Mouse (Mus musculus): ENCODE data around the gene Srxn1.

The Srxn1 gene

GRCm38 (mm10) chr2:152119228-152119865 is 14.0 kb downstream of the Srxn1 start:
- no peak for DNase-seq (ENCODE audit: low spot score in 2 of 2)

DNA sequence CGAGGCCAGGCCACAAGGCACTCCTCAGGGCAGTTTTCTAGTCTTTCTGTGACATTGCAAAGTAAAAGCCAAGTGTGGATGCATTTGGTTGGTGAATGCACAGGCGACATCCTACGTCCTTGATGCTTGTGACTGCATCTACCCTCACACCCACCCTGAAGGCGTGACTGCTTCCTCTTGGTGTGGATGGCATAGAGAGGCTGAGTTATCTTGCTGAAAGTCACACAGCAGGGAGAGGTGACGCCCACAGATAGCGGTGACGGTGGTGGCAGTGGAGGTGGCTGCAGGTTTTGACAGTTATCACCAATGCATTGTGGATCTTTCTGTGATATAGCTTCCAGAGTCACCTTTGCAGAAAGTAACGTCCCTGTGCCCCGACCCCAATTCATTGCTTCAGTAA is 17.6 kb downstream of the Srxn1 start:
- peak in 1 of 2 experiments; percentile 49 for DNase-seq (ENCODE audit: low spot score in 2 of 2)

DNA sequence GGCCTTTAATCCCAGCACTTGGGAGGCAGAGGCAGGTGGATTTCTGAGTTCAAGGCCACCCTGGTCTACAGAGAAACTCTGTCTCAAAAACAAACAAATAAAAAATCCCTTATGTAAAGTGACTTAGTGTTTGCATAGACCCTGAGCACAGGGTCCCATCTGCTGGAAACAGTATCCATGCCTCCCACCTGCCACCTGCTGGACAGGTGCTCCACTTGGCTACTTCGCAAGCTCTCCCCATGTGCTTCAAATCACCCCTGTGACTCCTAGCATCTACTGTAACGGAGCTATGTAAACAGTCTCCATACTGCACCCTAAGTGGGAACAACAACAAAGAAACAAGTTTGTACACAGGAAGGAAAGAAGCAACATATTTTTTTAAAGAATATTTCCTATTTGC is 23.3 kb downstream of the Srxn1 start:
- no peak for DNase-seq (ENCODE audit: low spot score in 2 of 2)

DNA sequence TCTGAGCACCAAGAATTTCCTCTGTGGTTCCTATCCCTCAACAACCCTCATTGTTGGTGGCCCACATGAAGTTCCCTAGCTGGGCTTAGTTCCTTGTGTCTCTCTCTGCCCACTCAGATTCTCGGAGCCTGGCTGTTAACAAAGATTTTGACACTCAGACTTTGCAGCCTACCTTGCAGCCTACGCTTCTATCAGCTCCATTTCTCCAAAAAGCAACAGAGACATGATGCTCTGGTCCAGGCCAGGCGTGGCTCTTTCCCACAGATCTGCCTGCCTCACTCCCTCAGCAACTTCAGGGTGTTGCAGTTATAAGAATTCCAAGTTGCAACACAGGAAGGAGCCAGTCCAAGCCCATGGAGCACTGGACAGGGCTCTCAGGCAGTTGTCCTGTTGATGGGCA is 24.5 kb downstream of the Srxn1 start:
- peak; percentile 65 to 72 for DNase-seq (ENCODE audit: low spot score in 2 of 2)

DNA sequence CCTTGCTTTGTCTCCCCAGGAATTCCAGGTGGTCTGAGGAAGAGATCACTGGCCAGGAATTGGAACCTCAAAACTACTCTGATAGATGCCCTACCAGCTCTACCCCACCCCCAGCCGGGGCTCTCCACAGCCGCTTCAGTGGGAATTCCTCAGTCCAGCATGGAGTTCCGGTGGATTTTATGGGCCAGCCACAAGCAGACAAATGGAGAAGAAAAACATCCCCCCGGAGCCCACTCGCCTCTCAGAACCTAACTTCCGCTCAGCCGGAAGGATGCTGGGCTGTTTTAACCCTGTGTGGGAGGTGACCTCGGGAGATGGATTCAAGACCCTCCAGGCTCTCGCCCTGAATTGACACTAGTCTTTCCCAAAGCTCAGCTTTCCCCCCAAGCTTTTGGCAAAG is 26.7 kb downstream of the Srxn1 start:
- no peak for DNase-seq (ENCODE audit: low spot score in 2 of 2)

DNA sequence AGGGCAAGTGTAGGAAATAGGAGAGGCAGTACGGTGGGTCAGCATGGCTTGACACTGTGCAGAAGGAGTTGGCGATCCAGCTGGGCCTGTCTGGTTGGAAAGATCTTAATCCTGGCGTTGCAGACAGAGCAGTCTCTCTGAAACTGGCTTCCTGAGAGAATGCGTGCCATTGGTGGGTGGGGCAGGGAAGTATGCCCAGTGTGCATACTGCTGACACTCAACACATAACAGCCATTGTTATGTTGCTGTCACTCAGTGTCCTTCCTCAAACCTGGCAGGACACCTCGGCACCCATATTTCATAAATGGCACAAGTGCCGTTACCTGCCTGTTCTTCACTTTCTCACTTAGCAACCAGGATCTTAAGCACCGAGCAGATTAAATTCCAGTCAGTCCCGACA is 27.4 kb downstream of the Srxn1 start:
- no peak for DNase-seq (ENCODE audit: low spot score in 2 of 2)

- DNase-seq (ENCODE audit: low spot score in 2 of 2): peak in 1 of 2 experiments; percentile 49
Measured at GRCm38 (mm10) chr2:152139191-152139987, 34.1 kb downstream of the Srxn1 start.

- no peak for DNase-seq (ENCODE audit: low spot score in 2 of 2)
Measured at GRCm38 (mm10) chr2:152140941-152141340, 35.6 kb downstream of the Srxn1 start.

GRCm38 (mm10) chr2:152141491-152141890 is 36.2 kb downstream of the Srxn1 start:
- no peak for DNase-seq (ENCODE audit: low spot score in 2 of 2)

DNA sequence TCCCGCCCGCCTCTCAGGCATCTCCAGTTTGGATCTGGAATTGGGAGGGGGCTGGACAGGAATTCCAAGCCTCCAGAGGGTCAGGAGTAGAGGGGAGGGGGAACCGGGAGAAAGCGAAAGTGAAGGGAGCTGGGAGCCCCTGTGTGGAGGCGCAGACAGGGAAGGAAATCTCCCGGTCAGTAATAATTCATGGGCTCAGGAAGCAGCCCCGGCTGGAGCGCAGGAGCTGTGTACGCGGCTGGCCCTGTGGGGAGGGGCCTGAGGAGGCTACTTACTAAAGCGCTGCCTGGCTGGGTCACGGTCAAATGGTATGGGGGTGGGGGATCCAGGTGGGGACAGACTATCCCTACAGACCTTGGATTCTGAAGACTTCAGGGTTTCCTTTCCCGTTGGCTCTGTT is 36.7 kb downstream of the Srxn1 start:
- no peak for DNase-seq (ENCODE audit: low spot score in 2 of 2)

DNA sequence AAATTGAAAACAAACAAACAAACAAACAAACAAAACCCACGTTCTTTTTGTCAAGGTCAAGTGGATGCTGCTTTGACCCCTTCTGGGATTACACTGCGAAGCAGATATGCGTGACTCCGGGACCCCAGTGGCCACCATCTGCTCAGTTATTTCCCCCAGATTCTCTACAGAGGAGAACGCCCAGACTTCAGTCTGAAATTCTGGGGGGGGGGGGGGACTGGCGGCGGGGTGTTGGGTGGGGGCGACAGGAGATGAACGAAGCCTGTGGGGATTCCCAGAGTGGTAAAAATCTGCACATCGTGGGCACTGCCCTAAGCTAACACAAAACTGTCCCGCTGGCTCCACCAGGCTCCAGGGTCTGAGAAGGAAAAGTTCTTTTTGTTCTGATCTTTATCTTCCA is 37.3 kb downstream of the Srxn1 start:
- DNase-seq (ENCODE audit: low spot score in 2 of 2): no peak

GRCm38 (mm10) chr2:152143279-152144157 is 38.2 kb downstream of the Srxn1 start, which contains the start of gene Tcf15:
Gene Tcf15, plus strand, starts transcription at chr2:152143561.
- no peak for DNase-seq (ENCODE audit: low spot score in 2 of 2)

- no peak for DNase-seq (ENCODE audit: low spot score in 2 of 2)
Measured at GRCm38 (mm10) chr2:152144158-152144450, 38.8 kb downstream of the Srxn1 start.

DNA sequence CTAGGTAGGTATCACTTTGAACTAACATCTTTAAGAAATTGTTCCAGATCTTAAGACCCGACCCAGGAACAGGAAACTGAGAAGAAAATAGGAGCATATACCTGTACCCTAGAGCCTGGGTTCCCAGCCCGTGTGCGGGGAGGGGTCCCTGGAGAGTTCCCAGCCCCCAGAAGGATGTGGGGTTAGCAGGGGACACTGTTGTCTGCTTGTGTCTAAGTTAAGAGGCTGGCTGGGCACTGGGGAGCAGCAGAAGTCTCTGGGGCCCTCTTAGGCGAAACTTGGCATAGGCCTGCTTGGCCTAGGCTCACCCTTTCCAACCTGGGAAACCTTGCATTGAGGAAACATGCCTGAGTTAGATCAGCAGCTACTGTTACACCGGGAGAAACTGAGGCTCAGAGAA is 39.2 kb downstream of the Srxn1 start:
- no peak for DNase-seq (ENCODE audit: low spot score in 2 of 2)

- DNase-seq (ENCODE audit: low spot score in 2 of 2): no peak
Measured at GRCm38 (mm10) chr2:152145711-152146110, 40.4 kb downstream of the Srxn1 start.

DNA sequence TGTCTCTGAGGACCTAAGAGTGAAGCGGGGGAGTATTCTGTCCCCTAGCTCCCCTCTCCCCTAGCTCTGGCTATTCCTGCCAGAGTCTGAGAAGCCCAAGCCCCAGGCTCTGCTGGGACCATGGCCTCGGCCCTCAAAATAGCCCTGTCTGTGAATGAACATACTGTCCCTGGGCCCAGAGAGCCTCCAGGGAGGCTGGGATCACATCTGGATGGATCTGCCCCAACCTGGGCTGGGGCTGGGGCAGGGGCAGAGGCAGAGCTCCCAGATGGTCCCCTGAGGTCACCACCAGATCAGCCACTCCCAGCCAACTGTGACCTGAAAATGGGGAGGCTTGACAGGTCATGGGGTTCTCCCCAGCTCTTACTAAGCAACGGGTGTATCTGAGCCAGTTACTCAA is 41.8 kb downstream of the Srxn1 start:
- DNase-seq (ENCODE audit: low spot score in 2 of 2): no peak

GRCm38 (mm10) chr2:152148675-152149074 is 43.4 kb downstream of the Srxn1 start:
- no peak for DNase-seq (ENCODE audit: low spot score in 2 of 2)

DNA sequence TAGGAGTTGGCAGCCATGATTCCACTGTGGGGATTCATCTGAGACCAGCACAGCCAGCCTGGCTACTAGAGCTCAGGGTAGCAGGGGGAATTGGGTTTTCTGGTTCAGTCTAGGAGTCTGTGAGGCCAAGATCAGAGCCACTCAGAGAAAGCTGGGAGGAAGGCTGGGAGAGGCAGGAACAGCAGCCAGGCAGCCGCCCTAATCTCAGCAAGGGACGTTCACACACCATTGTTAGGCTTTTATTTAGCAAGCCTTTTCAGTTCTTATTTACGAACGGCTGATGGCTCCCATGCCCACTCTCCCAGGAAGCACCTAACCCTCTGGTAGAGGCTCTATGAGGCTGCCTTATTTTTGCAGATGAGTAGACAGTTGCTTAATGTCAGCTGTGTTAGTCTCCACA is 44.6 kb downstream of the Srxn1 start:
- DNase-seq (ENCODE audit: low spot score in 2 of 2): no peak

DNA sequence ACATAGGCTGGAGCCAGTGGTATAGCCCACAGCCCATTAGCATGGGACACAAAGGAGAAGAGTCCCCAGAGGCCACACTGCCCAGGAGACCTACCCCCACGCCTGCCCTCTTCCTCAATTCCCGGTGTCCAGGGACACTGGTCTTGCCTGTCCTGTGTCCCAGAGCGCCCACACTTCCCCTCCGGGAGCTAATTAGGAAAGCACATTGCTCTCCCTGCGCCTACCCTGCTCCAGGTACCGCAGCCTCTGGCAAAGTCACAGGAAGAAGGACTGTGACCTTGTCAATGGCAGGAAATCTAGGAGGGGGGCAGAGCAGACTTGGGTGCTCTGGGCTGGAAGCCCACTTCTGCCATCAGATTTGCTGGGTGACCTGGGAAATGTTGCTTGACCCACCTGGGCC is 45.1 kb downstream of the Srxn1 start:
- no peak for DNase-seq (ENCODE audit: low spot score in 2 of 2)

- DNase-seq (ENCODE audit: low spot score in 2 of 2): no peak
Measured at GRCm38 (mm10) chr2:152153361-152153760, 48.0 kb downstream of the Srxn1 start.

GRCm38 (mm10) chr2:152155414-152156208 is 50.3 kb downstream of the Srxn1 start:
- no peak for DNase-seq (ENCODE audit: low spot score in 2 of 2)

GRCm38 (mm10) chr2:152156471-152156870 is 51.2 kb downstream of the Srxn1 start:
- no peak for DNase-seq (ENCODE audit: low spot score in 2 of 2)
